ENCODE assay signal across 22 mouse cellular contexts in genomic region chr4:81912653-81913052, GRCm38 (mm10).
DNase-seq lines count a peak whose midpoint lies in the region; ATAC-seq lines count a peak whose summit lies in the region.
"Had no signal": no experiment of that assay in that cellular context is flagged by ENCODE, and none has a peak within 500 bp of the region (broad histone marks: within the 10 kb centered on the region; RNA-seq: fewer than 3 reads in every experiment).

No protein-coding gene starts in this region.

- peak; percentile 77 for DNase-seq in gastrocnemius, adult 18-20 months (ENCODE audit: low spot score)
- DNase-seq in gastrocnemius, postnatal 10 days, result no peak
- peak; percentile 45 for DNase-seq in urinary bladder, postnatal 14 days (ENCODE audit: low spot score)
- no peak for DNase-seq in urinary bladder, adult 2 months (ENCODE audit: low spot score)
- peak; percentile 54 to 62 for DNase-seq in heart, postnatal 10 days
- DNase-seq in cerebellum, adult 18-20 months, result no peak
- DNase-seq: cerebellum, adult 9-11 months; layer of hippocampus, postnatal 36 days; right cerebral cortex, adult 18-20 months; thymus, postnatal 36 days had no signal

- H3K27ac ChIP-seq in hindbrain, embryonic 12.5 days, result no peak overlapping the region
- no peak overlapping the region for H3K27ac ChIP-seq in kidney, embryonic 14.5 days (ENCODE audit: low read depth, low read length)
- H3K27ac ChIP-seq: embryonic facial prominence, embryonic 13.5 days; kidney, postnatal 0 days; limb, embryonic 15.5 days; liver, embryonic 15.5 days; midbrain, embryonic 13.5 days; neural tube, embryonic 12.5 days had no signal

- no peak for ATAC-seq in hindbrain, embryonic 12.5 days (ENCODE audit: low FRiP score)
- ATAC-seq in kidney, embryonic 14.5 days (ENCODE audit: low FRiP score, low TSS enrichment), result no peak
- ATAC-seq: forebrain, embryonic 16.5 days; hindbrain, embryonic 16.5 days; intestine, embryonic 16.5 days; midbrain, embryonic 13.5 days had no signal

- intact Hi-C loops in heart, postnatal 10 days (cut with DNase I), result no loop called here

- WGBS in hindbrain, embryonic 12.5 days, result 80% methylated on average over 1 of the region's 1 CpGs
- 83% methylated on average over 1 of the region's 1 CpGs for WGBS in kidney, embryonic 14.5 days

- no peak overlapping the region for H3K4me3 ChIP-seq in hindbrain, embryonic 12.5 days
- H3K4me3 ChIP-seq in kidney, embryonic 14.5 days (ENCODE audit: low read length), result no peak overlapping the region
- H3K4me3 ChIP-seq: embryonic facial prominence, embryonic 13.5 days; limb, embryonic 15.5 days; liver, embryonic 15.5 days; midbrain, embryonic 13.5 days; neural tube, embryonic 12.5 days had no signal

- no peaks in the 10 kb centered on the region for H3K9me3 ChIP-seq in hindbrain, embryonic 12.5 days (replicated peaks)
- no peaks in the 10 kb centered on the region for H3K9me3 ChIP-seq in kidney, embryonic 14.5 days (ENCODE audit: control insufficient read depth, low read length)
- H3K9me3 ChIP-seq: embryonic facial prominence, embryonic 13.5 days; limb, embryonic 15.5 days; liver, embryonic 15.5 days; midbrain, embryonic 13.5 days; neural tube, embryonic 12.5 days had no signal

- H3K36me3 ChIP-seq in hindbrain, embryonic 12.5 days, result no peaks in the 10 kb centered on the region
- no peaks in the 10 kb centered on the region for H3K36me3 ChIP-seq in kidney, embryonic 14.5 days (ENCODE audit: control insufficient read depth, insufficient read depth, low read length)
- H3K36me3 ChIP-seq: embryonic facial prominence, embryonic 13.5 days; G1E; limb, embryonic 15.5 days; liver, embryonic 15.5 days; midbrain, embryonic 13.5 days; neural tube, embryonic 12.5 days had no signal

- H3K27me3 ChIP-seq in hindbrain, embryonic 12.5 days, result no peaks in the 10 kb centered on the region
- no peaks in the 10 kb centered on the region for H3K27me3 ChIP-seq in kidney, embryonic 14.5 days (ENCODE audit: control insufficient read depth, insufficient read depth, low read length)
- H3K27me3 ChIP-seq: embryonic facial prominence, embryonic 13.5 days; limb, embryonic 15.5 days; liver, embryonic 15.5 days; midbrain, embryonic 13.5 days; neural tube, embryonic 12.5 days had no signal

- H3K9ac ChIP-seq in hindbrain, embryonic 12.5 days, result no peak overlapping the region
- no peak overlapping the region for H3K9ac ChIP-seq in kidney, embryonic 14.5 days (ENCODE audit: low read depth, low read length)
- H3K9ac ChIP-seq: embryonic facial prominence, embryonic 13.5 days; limb, embryonic 15.5 days; liver, embryonic 15.5 days; midbrain, embryonic 13.5 days; neural tube, embryonic 12.5 days had no signal

- no peak overlapping the region for H3K4me2 ChIP-seq in hindbrain, embryonic 12.5 days (replicated peaks)
- no peak overlapping the region for H3K4me2 ChIP-seq in kidney, embryonic 14.5 days (replicated peaks; ENCODE audit: low read depth, low read length)
- H3K4me2 ChIP-seq: embryonic facial prominence, embryonic 13.5 days; limb, embryonic 15.5 days; liver, embryonic 15.5 days; midbrain, embryonic 13.5 days; neural tube, embryonic 12.5 days had no signal

- peaks cover 4% of the 10 kb centered on the region; the same call in 1 of the 2 replicates for H3K4me1 ChIP-seq in hindbrain, embryonic 12.5 days
- H3K4me1 ChIP-seq in kidney, embryonic 14.5 days (ENCODE audit: control insufficient read depth, insufficient read depth, low read length), result no peaks in the 10 kb centered on the region
- H3K4me1 ChIP-seq: limb, embryonic 15.5 days; liver, embryonic 15.5 days; midbrain, embryonic 13.5 days; neural tube, embryonic 12.5 days had no signal

Comparison
In these comparisons a context has a peak if more than half of its experiments do, and no peak if none do; other contexts are left out.
1. DNase-seq: peak in gastrocnemius, adult 18-20 months (single experiment), urinary bladder, postnatal 14 days (single experiment) and heart, postnatal 10 days (2 of 2); none in gastrocnemius, postnatal 10 days (single experiment), urinary bladder, adult 2 months (single experiment) and cerebellum, adult 18-20 months (0 of 2).